Mouse (Mus musculus) kidney, adult 2 months (tissue): ENCODE measurements around the gene Gm37240.

Experiments
- CTCF ChIP-seq: fragments of 200-500 bp; conservative IDR thresholded peaks from 2 replicates; pipeline ENCODE4 v1.5.1; 2011; ENCODE audit warnings: low read depth, mild to moderate bottlenecking, control low read depth, low read length, moderate library complexity, mixed read lengths; ENCODE audit not compliant: insufficient read depth, insufficient read length
- POLR2A ChIP-seq: fragments of 200-500 bp; IDR thresholded peaks from one replicate; pipeline ENCODE4 v1.6.1; 2011; ENCODE audit warnings: low read depth, low read length, control low read depth

- TF ChIP-seq CTCF (no peak), POLR2A (no peak)
Measured at GRCm38 (mm10) chr3:85024817-85025705, 862.3 kb downstream of the Gm37240 start.
